Mouse (Mus musculus): Measurements from ENCODE around the gene Cmip.
A peak's percentile ranks its signal among the peaks of the same experiment; 100 is the strongest.

The Cmip gene

DNA sequence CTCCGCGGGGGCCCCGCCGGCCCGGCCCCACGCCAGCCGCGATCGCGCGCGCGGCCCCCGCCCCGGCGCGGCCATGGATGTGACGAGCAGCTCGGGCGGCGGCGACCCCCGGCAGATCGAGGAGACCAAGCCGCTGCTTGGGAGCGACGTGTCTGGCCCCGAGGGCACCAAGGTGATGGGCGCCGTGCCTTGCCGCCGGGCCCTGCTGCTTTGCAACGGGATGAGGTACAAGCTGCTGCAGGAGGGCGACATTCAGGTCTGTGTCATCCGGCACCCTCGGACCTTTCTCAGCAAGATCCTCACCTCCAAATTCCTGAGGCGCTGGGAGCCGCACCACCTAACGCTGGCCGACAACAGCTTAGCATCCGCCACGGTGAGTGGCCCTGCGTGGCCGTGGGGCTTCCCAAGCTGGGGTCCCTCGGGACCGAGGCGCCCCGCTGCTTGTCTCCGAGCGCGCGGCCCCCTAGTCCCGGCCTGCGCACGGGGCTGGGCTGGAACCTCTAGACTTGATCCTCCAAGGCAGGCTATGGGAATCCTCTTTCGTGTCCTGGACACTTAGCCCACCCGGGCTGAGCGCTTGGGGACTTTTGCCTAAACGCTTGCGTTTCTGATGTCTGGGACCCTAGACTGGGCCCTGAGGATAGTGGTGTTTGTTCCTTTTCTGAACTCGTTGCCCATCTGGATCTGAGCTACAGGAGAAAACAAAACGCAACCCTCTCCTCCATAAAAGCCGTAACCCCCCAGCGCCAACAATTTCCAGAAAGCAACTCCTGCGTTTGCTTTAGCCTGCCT is at the start of gene Cmip:
Gene Cmip, plus strand, starts transcription at position 36 of the 792 bp plus-strand sequence.
- DNase-seq (ENCODE audit: low read depth, low spot score) = peak; percentile 65

DNA sequence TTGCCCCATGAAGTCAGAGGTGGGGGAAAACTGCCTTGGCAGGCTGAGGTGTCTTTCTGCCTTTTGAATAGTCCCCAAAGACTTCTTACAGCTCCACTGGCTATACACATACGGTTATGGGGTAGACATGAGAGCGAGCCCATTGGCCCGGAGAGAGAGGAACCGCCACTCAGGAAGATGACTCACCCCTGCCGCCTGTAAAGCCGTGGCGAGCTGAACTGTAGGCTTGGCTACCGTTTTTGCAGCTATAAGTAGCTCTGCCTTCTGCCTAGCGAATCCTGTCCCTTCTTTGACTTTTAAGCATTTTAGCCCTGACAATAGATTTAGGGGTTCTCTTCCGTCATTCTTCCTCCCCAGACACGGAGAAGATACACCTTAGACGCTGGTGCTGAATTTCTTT is 47.7 kb upstream of the Cmip start:
- peak; percentile 20 for DNase-seq (ENCODE audit: low read depth, low spot score)

DNA sequence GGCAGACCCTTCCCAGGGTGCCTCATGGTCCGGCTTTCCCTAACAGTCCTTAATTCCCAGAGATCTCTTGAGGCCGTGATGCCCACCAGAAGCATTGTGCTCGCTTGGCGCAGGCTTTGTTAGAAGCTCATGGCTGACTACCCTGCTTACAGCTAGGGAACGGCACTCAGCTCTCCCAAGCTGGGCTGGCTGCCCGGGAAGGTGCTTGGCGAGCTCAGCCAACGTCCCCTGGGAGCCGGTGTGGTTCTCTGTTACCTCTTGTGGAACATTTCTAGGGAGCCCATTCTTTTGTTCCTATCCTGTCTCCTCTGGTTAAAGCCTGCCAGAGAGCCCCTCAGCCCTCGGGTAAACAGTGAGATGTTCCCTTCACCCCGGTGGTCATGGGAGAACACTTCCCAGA is 44.8 kb upstream of the Cmip start:
- no peak for DNase-seq (ENCODE audit: low read depth, low spot score)

DNA sequence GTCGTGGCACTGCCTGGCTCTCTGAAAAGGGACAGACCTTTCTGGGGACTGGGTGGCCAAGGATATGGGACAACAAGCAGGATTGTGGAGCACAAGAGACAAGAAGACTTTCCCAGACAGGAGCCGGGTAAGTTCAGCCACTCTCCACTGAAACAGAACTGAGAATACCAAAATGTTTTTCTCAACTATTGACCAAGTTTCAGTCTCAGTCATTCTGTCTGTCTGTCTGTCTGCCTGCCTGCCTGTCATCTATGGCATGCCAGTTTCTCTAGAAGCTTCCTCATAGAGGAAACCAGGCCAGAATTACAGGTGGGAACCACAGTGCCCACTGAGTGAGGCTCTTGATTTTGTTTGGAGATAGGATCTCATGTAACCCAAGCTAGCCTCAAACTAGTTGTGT is 39.1 kb upstream of the Cmip start:
- no peak for DNase-seq (ENCODE audit: low read depth, low spot score)

GRCm38 (mm10) chr8:117222396-117222795 is 34.5 kb upstream of the Cmip start:
- DNase-seq (ENCODE audit: low read depth, low spot score) = no peak

- peak; percentile 93 for DNase-seq (ENCODE audit: low read depth, low spot score)
Observed at GRCm38 (mm10) chr8:117224630-117225029, 32.2 kb upstream of the Cmip start.

GRCm38 (mm10) chr8:117226306-117226705 is 30.6 kb upstream of the Cmip start:
- DNase-seq (ENCODE audit: low read depth, low spot score) = no peak

- no peak for DNase-seq (ENCODE audit: low read depth, low spot score)
Observed at GRCm38 (mm10) chr8:117227339-117227738, 29.5 kb upstream of the Cmip start.

DNA sequence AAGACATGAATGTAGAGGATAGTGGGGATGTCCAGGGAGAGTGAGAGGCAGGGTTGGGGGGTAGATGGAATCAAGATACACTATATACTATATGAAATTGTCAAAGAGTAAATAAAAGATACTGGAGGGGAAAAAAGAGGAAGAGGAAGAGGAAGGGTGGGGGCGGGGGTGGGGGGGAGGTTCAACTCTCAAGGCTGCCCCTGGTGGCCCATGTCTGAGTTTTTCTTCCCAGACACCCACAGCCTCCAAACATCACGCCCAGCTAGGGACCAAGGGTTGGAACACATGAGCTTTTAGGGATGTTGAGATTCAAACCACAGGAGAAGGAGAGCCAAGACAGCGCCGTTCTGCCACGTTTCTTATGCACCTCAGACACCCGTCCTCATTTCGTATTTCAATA is 23.7 kb upstream of the Cmip start:
- DNase-seq (ENCODE audit: low read depth, low spot score) = no peak

DNA sequence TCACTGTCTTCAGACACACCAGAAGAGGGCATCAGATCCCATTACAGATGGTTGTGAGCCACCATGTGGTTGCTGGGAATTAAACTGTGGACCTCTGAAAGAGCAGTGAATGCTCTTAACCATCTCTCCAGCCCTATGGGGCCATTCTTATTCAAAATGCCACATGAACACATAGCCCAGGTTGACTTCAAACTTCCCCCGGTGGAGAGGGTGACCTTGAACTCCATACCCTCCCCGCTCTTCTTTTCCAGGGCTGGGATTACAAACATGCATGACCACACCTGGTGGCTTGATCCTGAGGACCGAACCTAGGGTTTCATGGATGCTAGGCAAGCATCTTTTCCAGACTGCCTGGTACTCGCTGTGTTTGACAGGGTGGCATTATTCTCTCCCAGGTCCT is 20.3 kb upstream of the Cmip start:
- DNase-seq (ENCODE audit: low read depth, low spot score) = no peak

DNA sequence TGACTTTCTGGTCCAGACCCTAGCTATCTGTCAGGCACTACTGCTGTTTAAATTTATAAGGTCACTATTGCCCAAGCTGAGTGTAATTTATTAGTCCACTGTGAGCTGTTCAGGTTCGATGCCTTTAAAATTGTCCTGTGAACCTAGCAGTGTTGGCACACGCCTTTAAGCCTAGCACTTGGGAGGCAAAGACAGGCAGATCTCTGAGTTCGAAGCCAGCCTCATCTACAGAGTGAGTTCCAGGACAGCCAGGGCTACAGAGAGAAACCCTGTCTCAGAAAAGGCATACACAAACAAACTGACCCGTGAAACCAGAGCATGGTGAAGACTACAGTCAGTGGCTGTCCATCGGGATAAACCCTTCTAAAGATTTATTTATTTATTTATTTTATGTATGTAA is 16.5 kb upstream of the Cmip start:
- no peak for DNase-seq (ENCODE audit: low read depth, low spot score)

DNA sequence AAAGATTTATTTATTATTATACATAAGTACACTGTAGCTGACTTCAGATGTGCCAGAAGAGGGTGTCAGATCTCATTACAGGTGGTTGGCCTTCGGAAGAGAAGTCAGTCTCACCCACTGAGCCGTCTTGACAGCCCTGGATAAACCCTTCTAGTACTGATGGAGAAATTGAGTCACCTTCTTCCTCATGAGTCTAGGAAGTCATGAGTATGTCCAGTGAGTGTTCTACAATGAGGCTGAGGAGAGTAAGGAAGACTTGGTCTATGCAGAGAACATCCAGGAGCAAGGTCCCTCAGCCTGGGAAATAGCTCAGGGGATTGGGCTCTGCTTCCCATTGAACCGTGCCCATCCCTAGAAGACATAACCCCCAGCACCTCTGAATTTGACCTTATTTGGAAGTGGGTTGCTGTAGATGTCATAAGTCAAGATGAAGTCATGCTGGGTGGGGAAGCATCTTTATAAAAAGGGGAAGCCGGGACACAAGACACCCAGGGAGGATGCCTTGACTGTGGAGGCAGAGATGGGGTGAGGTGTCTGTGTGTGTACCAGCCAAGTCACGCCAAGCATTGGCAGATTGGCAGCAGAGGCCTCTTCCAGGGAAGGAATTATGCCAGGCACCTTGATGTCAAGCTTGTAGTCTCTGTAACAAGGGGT is 15.9 kb upstream of the Cmip start:
- no peak for DNase-seq (ENCODE audit: low read depth, low spot score)

DNA sequence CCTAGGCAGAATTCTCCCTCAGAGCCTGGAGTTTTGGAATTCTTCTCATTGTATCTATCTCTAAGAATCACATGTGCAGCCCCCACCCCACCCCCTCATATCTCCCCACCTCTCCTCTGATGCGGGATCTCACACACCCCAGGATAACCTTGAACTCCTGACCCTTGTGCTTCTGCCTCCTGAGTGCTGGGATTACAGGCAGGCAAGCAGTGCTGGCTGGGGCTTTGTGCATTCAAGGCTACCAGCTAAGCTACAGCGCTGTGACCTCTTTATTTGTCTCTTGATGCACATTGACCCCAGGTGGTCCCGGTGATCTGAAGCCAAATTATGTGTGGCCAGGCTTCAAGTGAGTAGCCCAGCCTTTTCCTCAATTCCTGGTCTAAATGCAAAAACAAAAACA is 15.0 kb upstream of the Cmip start:
- no peak for DNase-seq (ENCODE audit: low read depth, low spot score)

GRCm38 (mm10) chr8:117242286-117242685 is 14.6 kb upstream of the Cmip start:
- no peak for DNase-seq (ENCODE audit: low read depth, low spot score)

DNA sequence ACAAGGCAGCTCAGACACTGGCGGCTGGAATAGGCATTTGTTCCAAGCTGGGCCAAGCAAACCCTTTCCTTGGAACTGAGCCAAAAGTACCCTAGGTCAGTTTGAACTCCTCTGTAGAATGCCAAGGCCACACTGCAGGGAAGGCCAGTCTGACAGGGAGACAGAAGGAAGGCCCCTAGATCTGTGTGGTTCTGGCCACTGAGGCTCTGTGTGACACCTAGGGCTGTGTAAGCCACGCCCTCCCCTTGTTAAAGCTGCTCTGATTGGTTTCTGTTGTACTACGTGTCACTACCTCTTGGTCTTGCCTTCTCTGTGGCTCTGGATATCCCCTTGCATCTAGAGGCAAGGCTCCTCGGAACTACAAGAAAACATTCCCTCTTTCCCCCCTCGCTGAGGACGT is 12.3 kb upstream of the Cmip start:
- DNase-seq (ENCODE audit: low read depth, low spot score) = no peak

- peak; percentile 32 for DNase-seq (ENCODE audit: low read depth, low spot score)
Observed at GRCm38 (mm10) chr8:117248341-117248740, 8.5 kb upstream of the Cmip start.

DNA sequence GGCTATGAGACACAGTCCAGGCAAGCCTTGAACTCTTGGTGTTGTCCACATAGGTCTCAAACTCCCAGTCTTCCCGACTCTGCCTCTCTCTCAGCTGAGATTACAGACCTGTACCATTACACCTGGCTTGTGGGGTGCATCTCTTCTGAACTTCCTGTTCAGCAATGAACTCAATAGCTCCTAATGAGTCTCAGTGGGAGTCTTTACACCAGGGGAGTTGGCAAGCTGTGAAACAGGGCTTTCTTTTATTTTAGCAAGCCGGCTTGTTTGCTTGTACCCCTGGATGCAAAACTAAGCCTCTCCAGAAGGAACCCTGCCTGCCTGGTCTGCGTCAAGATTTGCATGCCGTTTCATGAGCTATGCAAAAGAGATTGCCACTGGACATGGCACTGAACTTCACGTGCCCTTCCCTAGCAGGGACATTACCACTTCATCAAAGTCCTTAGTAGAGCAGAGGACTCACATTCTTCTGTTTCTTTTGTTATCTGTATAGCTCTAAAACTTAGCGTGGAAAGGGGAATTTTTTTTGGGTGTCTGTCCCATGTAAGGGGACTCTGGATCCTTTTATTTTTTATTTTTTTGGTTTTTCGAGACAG is 5.7 kb upstream of the Cmip start:
- DNase-seq (ENCODE audit: low read depth, low spot score) = no peak

GRCm38 (mm10) chr8:117252650-117253049 is 4.2 kb upstream of the Cmip start:
- no peak for DNase-seq (ENCODE audit: low read depth, low spot score)

- no peak for DNase-seq (ENCODE audit: low read depth, low spot score)
Observed at GRCm38 (mm10) chr8:117253390-117254269, 3.2 kb upstream of the Cmip start.

DNA sequence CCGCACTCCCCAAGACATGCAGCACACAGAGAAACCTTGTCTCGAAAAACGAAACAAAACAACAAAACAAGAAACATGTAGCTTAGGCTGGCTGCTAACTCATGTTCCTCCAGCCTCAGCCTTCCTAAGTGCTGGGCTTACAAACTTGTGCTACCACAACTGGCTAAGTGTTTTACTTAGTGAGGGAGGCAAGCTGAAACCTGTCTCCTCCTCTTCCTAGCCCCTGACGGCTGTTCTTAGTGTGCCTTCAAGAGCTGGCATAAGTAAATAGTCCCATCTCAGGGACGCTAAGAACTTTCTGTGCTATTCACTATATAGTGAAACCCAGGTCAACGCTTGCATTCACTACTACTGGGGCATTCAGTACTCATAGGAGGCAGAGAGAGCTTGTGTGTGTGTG is 2.4 kb upstream of the Cmip start:
- no peak for DNase-seq (ENCODE audit: low read depth, low spot score)

GRCm38 (mm10) chr8:117256292-117256938 is 449 bp upstream of the Cmip start:
- peak; percentile 95 for DNase-seq (ENCODE audit: low read depth, low spot score)

Measured in CD4-positive, CD25-positive, alpha-beta regulatory T cell, adult 2 months (primary cell).